Comparison of ENCODE assay signal across 8 mouse cellular contexts in the genomic region with DNA sequence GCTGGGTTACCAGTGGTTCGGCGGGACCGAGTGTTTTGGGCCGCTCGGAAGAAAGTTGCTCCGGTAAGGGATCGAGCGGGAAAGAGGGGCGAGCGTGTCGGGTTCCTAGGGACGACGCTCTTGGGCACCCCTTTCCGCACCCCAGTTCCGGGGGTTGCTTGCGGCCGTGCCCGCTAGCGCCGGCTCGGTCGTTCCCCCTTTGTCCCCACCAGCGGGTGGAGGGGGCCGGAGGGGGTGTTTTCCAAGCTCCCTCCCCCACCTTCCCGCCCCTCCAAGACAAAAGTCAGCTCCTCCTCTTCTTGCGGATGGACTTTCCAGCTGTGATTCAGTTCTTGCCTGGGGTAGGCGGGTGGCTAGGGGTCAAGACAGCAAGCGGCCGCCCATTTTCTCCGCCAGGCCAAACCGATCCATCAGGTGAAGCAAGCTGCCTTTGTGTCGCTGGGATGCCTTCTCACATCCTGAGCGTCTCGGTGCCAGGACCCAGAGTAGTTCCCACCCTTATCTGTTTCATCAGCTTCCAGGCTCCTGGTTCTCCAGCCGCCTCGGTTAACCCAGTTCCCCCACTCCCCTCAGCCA. TPM values are rescaled to one million over a fixed set of nuclear protein-coding genes. Genes with fewer than 3 reads are reported as not detected.
DNase-seq lines count a peak whose midpoint lies in the region; ATAC-seq and TF ChIP-seq lines count a peak whose summit lies in the region.

No protein-coding gene starts in this region.

- H3K27me3 ChIP-seq in forebrain, embryonic 15.5 days = no peaks in the 10 kb centered on the region
- H3K27me3 ChIP-seq in hindbrain, embryonic 14.5 days (ENCODE audit: control insufficient read depth, insufficient read depth, low read length) = no peaks in the 10 kb centered on the region
- H3K27me3 ChIP-seq in liver, adult 2 months (ENCODE audit: control insufficient read depth, insufficient read depth, low read length) = 0 out of 2 replicates have a peak, but pooled peaks cover 7% of the 10 kb centered on the region

- TF ChIP-seq CTCF in liver, adult 2 months (IDR thresholded peaks at IDR 0.05; ENCODE audit: low read depth, low read length) = no peak

- 0% methylated on average over 35 of the region's 36 CpGs for WGBS in forebrain, embryonic 15.5 days
- WGBS in hindbrain, embryonic 14.5 days = under 1% methylated on average over 35 of the region's 36 CpGs
- WGBS in liver, adult 2 months = 14% methylated on average over 36 of the region's 36 CpGs

- H3K36me3 ChIP-seq in forebrain, embryonic 15.5 days = peaks cover 7% of the 10 kb centered on the region; the same call in 1 of the 2 replicates
- peaks cover 15% of the 10 kb centered on the region; the same call in 1 of the 2 replicates for H3K36me3 ChIP-seq in hindbrain, embryonic 14.5 days (replicated peaks; ENCODE audit: control insufficient read depth, insufficient read depth)
- no peaks in the 10 kb centered on the region for H3K36me3 ChIP-seq in liver, adult 2 months (ENCODE audit: control insufficient read depth, insufficient read depth, low read length)

- H3K4me2 ChIP-seq in forebrain, embryonic 15.5 days (replicated peaks) = peak overlapping the region; percentile 91
- H3K4me2 ChIP-seq in hindbrain, embryonic 14.5 days (replicated peaks) = peak overlapping the region; percentile 98

- peaks cover 37% of the 10 kb centered on the region for H3K4me1 ChIP-seq in forebrain, embryonic 15.5 days
- H3K4me1 ChIP-seq in hindbrain, embryonic 14.5 days (replicated peaks; ENCODE audit: control insufficient read depth, insufficient read depth, low read length) = peaks cover 35% of the 10 kb centered on the region
- H3K4me1 ChIP-seq in liver, adult 2 months (ENCODE audit: control insufficient read depth, insufficient read depth, low read length) = peaks cover 6% of the 10 kb centered on the region

- peak overlapping the region; percentile 88 for H3K9ac ChIP-seq in forebrain, embryonic 15.5 days (replicated peaks)
- H3K9ac ChIP-seq in hindbrain, embryonic 14.5 days = peak overlapping the region; percentile 99
- peak overlapping the region; percentile 58 for H3K9ac ChIP-seq in liver, adult 2 months (ENCODE audit: low read depth, low read length)

- H3K9me3 ChIP-seq in forebrain, embryonic 15.5 days = no peaks in the 10 kb centered on the region
- no peaks in the 10 kb centered on the region for H3K9me3 ChIP-seq in hindbrain, embryonic 14.5 days (ENCODE audit: control insufficient read depth, low read length)

- intact Hi-C loops in left cerebral cortex, postnatal 25 days (cut with DNase I) = no loop called here

- H3K27ac ChIP-seq in forebrain, embryonic 15.5 days (replicated peaks) = peak overlapping the region; percentile 97
- H3K27ac ChIP-seq in hindbrain, embryonic 14.5 days = peak overlapping the region; percentile 97
- H3K27ac ChIP-seq in liver, adult 2 months (replicated peaks; ENCODE audit: insufficient read depth, low read depth, low read length) = peak overlapping the region; percentile 75

- H3K4me3 ChIP-seq in forebrain, embryonic 15.5 days = peak overlapping the region; percentile 77
- H3K4me3 ChIP-seq in hindbrain, embryonic 14.5 days (replicated peaks; ENCODE audit: low read length) = peak overlapping the region; percentile 70
- peak overlapping the region; percentile 74 for H3K4me3 ChIP-seq in liver, adult 2 months (ENCODE audit: insufficient read depth, low read depth, low read length)

- peak; percentile 80 to 82 for DNase-seq in cerebellum, postnatal 10 days
- DNase-seq in cerebellum, adult 11 months = no peak
- DNase-seq in adrenal gland, postnatal 14 days = peak; percentile 82
- DNase-seq in hindbrain, embryonic 14.5 days (ENCODE audit: low spot score) = peak; percentile 46
- DNase-seq in liver, adult 2 months (ENCODE audit: extremely low read depth, low read depth, low spot score) = no peak
- peak; percentile 84 for DNase-seq in neural tube, embryonic 10.5 days (ENCODE audit: extremely low spot score, low spot score)
- DNase-seq in left cerebral cortex, postnatal 25 days (ENCODE audit: low spot score in 2 of 2) = no peak

- peaks cover 3% of the 10 kb centered on the region; the same call in 1 of the 2 replicates for H3K79me2 ChIP-seq in liver, adult 2 months (ENCODE audit: control insufficient read depth, insufficient read depth, low read length)

- peak; percentile 10 for ATAC-seq in forebrain, embryonic 15.5 days (replicated peaks)
- ATAC-seq in hindbrain, embryonic 14.5 days (ENCODE audit: low FRiP score) = peak; percentile 16

- TF ChIP-seq POLR2A in liver, adult 2 months (IDR thresholded peaks at IDR 0.05; ENCODE audit: extremely low read depth, insufficient read depth, low read length) = no peak

RNA-seq across cellular contexts. Expression of a gene that starts 15.9 kb away (rescaled TPM):
- 36.9 and 67.6 TPM in 2 replicates for total RNA-seq in adrenal gland, postnatal 14 days (2021)
- 192 and 193 TPM in 2 replicates for polyA plus RNA-seq in forebrain, embryonic 15.5 days (2015; fragmentation: Nextera tagmentation; extraction: Ambion mirVana)
- 96.0 and 115 TPM in 2 replicates for polyA plus RNA-seq in hindbrain, embryonic 14.5 days (2014; fragmentation: Nextera tagmentation; extraction: Ambion mirVana)
- total RNA-seq in liver, adult 2 months (2014; rRNA removed) = 2.7 and 3.6 TPM in 2 replicates
- polyA plus RNA-seq in liver, adult 2 months (2012; rRNA removed) = 3.6 and 4.9 TPM in 2 replicates
- 100 to 1,000 TPM; 245 to 246 TPM for total RNA-seq in left cerebral cortex, postnatal 25 days (2021)

RNA-seq across cellular contexts. Expression of a gene that starts 31.3 kb away (rescaled TPM):
- not detected in 2 replicates for total RNA-seq in adrenal gland, postnatal 14 days (2021)
- not detected in 2 replicates for polyA plus RNA-seq in forebrain, embryonic 15.5 days (2015; fragmentation: Nextera tagmentation; extraction: Ambion mirVana)
- polyA plus RNA-seq in hindbrain, embryonic 14.5 days (2014; fragmentation: Nextera tagmentation; extraction: Ambion mirVana) = not detected in 2 replicates
- not detected in 2 replicates for total RNA-seq in liver, adult 2 months (2014; rRNA removed)
- not detected in 2 replicates for polyA plus RNA-seq in liver, adult 2 months (2012; rRNA removed)
- not detected for total RNA-seq in left cerebral cortex, postnatal 25 days (2021)

RNA-seq across cellular contexts. Expression of a gene that starts 45.9 kb away (rescaled TPM):
- 222 and 252 TPM in 2 replicates for total RNA-seq in adrenal gland, postnatal 14 days (2021)
- 133 and 134 TPM in 2 replicates for polyA plus RNA-seq in forebrain, embryonic 15.5 days (2015; fragmentation: Nextera tagmentation; extraction: Ambion mirVana)
- 117 and 129 TPM in 2 replicates for polyA plus RNA-seq in hindbrain, embryonic 14.5 days (2014; fragmentation: Nextera tagmentation; extraction: Ambion mirVana)
- total RNA-seq in liver, adult 2 months (2014; rRNA removed) = 90.0 and 110 TPM in 2 replicates
- 155 and 176 TPM in 2 replicates for polyA plus RNA-seq in liver, adult 2 months (2012; rRNA removed)
- total RNA-seq in left cerebral cortex, postnatal 25 days (2021) = 100 to 1,000 TPM in 1 of 2 experiments, 10 to 100 TPM in 1; 97.7 to 106 TPM

Comparison
In these comparisons a context has a peak if more than half of its experiments do, and no peak if none do; other contexts are left out.
1. DNase-seq: peak in cerebellum, postnatal 10 days (2 of 2), adrenal gland, postnatal 14 days (single experiment), hindbrain, embryonic 14.5 days (single experiment) and neural tube, embryonic 10.5 days (single experiment); none in cerebellum, adult 11 months (single experiment), liver, adult 2 months (single experiment) and left cerebral cortex, postnatal 25 days (0 of 2).
2. Peak in every context shown above with its lines, with median percentiles within 50 percentile points of each other: H3K27ac ChIP-seq, H3K4me3 ChIP-seq and H3K9ac ChIP-seq.